Mouse (Mus musculus): Measurements from ENCODE around the gene Zfhx2.

Zfhx2 gene

DNA sequence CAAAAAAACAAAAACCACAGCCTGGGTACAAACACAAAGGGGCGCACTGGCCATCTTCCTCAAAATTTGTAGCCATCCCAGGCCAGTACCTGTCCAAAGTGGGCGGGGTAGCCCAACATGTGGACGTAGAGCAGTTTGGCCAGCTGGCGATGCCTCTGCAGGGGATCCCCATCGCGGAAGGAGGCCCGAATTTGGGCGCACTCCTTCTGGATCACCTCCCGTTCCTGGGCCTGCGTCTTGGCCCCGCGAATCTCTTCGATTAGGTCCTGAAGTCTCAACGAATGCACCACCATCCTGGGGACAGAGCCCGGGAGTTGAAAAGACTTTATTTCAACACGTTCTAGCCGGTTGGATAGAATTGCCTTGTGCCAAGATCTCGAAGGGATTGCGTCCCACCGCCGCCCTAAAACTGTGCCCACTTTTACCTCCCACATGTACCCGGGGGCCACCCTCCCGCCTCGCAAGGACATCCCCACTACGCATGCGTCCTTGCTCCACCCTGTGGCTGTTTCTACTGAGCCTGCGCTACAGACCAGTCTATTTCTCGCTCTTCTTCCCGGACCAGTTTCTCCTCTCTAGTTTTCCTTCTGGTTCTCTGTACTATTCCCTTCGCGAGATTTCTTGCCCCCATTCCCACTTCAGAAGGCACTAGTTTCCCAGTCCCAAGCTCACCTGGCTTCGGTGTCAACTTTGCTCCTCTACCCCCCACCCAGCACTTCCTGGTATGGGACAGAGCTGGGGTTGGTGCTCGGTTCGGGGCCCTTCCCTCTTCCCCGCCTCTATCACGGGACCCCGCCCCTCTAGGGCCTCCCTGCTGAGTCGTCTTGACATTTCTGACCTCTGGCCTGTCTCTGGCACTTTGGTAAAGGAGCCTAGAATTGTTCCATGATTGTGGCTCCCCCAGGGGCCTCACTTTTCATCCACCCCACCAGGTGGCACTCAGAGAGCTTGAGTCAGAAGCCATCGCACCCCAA is 14.0 kb upstream of the Zfhx2 start, which contains the start of gene Ap1g2:
TSS of gene Ap1g2 (minus strand) at position 758 of the 974 bp plus-strand sequence.
- peak; percentile 86 for DNase-seq

GRCm38 (mm10) chr14:55105386-55105785 is 13.3 kb upstream of the Zfhx2 start:
- DNase-seq, result no peak

GRCm38 (mm10) chr14:55104365-55104764 is 12.2 kb upstream of the Zfhx2 start:
- DNase-seq, result no peak

GRCm38 (mm10) chr14:55102253-55102785 is 10.2 kb upstream of the Zfhx2 start:
- DNase-seq, result no peak

GRCm38 (mm10) chr14:55101592-55101991 is 9.5 kb upstream of the Zfhx2 start:
- peak; percentile 59 for DNase-seq

DNA sequence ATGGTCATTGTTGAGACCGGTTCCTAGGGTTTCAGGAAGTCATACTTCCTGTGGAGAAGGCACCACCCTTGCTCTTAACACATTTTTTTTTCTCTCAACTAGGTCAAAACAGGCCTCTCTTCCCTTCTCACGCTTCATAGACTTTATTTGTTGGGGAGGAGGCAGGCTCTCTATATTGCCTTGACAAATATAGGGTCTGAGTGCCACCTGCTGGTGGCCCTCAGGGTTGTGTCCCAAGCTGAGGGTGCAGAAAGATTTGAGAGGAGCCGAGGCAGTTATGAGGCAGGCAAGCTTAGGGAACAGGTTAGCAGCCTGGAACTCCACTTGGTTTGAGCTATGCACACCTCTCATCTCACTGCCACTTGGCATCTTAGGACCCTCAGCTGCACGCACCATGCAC is 5.9 kb upstream of the Zfhx2 start:
- DNase-seq, result no peak

DNA sequence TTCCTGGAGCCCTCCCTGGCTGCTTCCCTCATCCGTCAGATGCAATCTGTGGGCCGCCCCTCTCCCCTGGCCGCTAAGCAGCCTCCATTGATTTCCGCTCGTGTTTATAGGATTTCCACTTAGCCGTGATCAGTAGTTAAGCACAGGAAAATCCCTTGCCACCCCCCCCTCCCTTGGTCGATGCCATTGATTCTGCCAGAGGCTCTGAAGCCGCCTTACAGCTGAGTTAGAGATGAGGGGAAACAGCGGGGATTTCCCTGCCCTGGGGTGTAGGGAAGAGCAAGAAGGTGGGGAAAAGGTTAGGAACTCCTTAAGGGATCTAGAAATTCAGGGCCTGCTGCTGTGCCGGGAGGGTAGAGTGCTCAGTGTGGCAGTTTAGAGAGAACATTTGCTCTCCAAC is 5.5 kb upstream of the Zfhx2 start:
- no peak for DNase-seq

DNA sequence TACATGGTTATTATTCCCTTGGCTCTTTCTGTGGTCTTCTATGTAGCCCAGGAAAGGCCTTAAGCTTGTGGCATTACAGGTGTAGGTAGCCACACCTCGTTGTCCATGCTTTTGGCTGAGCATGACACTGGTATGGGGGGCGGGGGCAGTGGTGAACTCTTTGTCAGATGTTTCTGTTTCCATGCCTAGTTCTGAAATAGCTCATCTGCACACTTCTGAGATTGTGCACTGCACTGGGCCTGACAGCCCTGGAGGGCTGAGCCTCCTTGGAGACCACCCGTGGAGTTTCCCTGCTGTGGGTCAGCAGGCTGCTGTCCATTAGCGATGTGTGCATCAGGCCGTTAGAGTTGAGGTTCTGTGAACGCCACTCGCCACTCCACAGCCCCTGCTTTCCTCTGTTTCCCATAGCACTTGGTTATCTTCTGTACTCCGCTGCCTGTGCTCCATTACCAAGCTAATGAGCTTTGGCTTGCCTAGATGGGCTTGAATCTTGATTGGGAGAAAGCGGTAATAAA is 4.5 kb upstream of the Zfhx2 start:
- DNase-seq, result no peak

DNA sequence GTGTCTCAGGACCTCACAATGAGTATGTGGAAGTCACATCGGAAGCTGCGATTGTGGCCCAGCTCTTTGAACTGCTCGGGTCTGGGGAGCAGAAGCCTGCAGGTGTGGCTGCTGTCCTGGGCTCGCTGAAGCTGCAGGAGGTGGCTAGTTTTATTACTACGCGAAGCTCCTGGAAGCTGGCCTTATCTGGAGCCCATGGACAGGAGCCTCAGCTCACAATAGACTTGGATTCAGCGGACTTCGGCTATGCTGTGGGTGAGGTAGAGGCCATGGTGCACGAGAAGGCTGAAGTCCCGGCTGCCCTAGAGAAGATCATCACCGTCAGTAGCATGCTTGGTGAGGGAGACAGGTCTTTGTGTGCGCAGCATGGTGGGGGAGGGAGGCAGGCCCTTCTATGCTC is 3.5 kb upstream of the Zfhx2 start:
- DNase-seq, result no peak

GRCm38 (mm10) chr14:55095263-55095662 is 3.1 kb upstream of the Zfhx2 start:
- no peak for DNase-seq

DNA sequence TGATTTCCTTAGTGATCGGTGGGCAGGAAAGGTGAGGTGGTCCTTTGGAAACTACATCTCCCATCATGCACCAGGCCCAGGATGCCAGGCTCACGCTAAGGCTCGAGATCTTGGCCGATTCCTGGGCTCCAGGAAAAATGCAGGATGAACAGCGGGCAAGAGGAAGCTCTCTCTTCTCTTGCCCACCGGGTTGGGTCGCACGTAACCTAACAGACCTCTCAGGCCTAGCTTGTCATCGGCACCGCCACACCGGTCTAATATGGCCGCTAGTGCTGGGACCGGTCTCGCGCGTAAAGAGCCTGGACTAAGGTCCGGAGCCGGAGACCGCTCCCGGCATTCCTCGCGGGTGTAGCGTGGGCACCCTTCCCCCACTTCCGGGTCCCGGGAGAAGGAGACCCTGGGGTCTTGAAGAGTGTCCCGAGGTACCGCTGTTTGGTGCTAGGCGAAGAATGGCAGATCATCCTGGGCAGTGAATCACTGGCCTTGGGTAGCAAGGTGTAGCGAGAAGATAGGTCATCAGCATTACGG is 2.6 kb upstream of the Zfhx2 start, which contains the start of gene Thtpa:
TSS of gene Thtpa (plus strand) at position 81 of the 528 bp plus-strand sequence.
- peak; percentile 74 for DNase-seq

GRCm38 (mm10) chr14:55093927-55094326 is 1.8 kb upstream of the Zfhx2 start:
- DNase-seq, result no peak

DNA sequence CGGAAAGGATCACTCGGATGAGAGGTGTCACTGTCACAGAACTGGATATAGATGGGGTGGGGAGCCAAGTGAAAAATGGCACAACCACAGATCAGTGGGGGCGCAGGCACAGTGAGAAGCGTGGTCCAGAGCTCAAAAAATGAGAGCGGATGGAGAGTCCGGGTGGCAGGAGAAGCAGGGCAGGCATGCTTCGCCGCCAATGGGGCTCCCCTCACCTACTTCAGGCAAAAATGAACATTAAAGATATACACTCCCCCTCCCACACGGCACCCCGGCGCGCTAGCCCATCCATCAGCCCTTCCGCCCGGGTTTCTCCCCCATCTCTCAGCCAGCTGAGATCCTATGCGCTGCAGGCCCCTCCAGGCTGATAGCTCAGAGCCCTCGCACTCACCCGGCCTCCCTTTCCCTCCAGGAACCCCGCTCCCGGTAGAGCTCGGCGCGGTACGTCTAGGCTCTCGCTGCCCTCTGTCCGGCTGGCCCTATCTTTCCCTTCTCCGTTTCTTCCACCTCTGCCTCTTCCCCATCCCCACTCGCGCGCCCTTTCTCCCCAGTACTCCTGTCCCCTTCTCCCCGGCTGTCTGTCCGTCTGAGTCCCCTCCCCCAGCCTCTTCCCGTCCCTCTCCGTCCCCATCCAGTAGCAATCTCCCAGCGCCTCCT is 787 bp downstream of the Zfhx2 start:
- no peak for DNase-seq

GRCm38 (mm10) chr14:55089199-55089947 is 2.8 kb downstream of the Zfhx2 start:
- DNase-seq, result no peak

DNA sequence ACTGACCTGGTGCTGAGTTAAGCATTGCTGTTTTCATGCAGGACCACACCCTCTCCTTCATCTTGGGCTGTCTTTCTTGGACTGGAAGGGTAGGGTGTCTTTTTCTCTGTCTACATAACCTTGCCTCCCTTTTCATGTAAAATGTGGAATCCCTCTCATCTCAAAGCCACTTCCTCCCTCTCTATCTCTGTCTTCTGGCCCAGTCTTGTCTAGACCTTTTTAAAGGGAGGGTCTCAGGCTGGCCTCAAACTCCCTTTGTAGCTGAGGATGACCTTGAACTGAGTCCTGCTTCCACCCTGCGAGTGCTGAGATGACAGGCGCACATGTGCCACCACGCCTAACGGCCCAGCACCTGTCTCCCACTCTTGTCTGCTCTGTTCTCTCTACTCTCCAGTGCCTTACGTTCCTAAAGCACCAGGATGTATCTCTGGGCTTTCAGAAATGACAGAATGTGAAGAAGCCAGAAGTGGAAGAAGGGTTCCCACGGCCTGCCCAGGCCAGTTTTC is 6.1 kb downstream of the Zfhx2 start:
- DNase-seq, result no peak

- no peak for DNase-seq
Observed at GRCm38 (mm10) chr14:55085324-55086008, 6.7 kb downstream of the Zfhx2 start.

- no peak for DNase-seq
Observed at GRCm38 (mm10) chr14:55083481-55083880, 8.6 kb downstream of the Zfhx2 start.

DNA sequence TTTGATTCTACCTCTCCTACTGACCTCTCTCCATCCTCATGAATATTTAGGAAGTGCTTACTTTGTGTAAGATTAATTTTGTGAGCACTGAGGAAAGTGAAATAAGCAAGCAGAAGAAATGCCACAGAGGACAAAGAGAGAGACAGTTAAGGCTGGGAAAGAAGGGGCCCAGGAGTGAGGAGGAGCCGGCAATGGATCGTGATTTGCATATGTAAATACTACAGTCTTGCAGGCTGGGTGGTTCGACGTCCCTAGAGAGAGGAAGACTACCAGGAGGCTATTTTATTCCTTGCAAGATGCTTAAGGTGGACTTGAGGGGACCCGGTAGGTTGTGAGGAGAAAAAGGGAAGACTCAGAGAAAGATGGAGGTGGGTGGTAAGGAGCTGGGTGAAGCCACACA is 11.0 kb downstream of the Zfhx2 start:
- DNase-seq, result no peak

DNA sequence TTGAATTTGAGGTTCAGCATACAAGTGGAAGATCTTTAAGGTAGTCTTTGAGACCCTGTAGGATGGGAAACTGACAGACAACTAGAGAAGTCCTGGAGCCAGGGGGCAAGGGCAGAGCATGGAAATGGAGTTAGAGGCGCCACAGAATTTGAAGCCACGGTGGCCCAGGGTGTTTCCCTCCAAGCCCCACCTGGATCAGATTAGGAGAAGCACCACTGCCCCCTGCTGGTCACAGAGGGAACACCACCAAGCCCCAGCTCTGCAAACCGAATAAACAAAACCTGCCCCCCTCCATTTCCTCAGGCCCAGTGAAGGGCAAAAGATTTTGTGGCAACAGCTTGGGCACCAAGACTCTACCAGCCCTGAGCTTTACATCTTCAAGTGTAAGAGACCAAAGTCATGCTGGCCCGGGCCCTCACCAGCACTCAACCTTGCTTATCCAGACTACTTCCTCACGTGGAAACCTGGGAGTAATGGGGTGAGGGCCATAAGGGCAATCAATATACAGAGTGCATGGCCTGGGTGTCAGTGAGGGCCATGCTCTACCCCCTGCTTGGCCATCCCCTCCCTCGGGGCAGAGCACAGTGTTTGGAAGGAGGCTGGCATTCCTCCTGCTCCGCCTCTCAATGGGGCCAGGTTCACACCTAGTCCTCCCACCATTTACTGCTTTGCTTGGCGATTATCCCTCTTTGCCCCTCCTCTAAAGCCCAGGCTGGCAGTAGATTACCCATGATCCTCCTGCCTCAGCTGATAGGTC is 12.7 kb downstream of the Zfhx2 start:
- peak; percentile 72 for DNase-seq

- DNase-seq, result no peak
Observed at GRCm38 (mm10) chr14:55078366-55078989, 13.6 kb downstream of the Zfhx2 start.
